ENCODE assay signal across 8 mouse cellular contexts in genomic region chr13:21179367-21179723, GRCm38 (mm10). TPM values are rescaled to one million over a fixed set of nuclear protein-coding genes. Genes with fewer than 3 reads are reported as not detected.
DNase-seq lines count a peak whose midpoint lies in the region; ATAC-seq and TF ChIP-seq lines count a peak whose summit lies in the region.

Gene Trim27 (plus strand): TSS chr13:21179445.

- no peak for DNase-seq in lung, postnatal 4 days
- DNase-seq in gastrocnemius, adult 8-10 months (ENCODE audit: low spot score in 2 of 2), result peak; percentile 15 to 22
- DNase-seq in hindbrain, postnatal 0 days (ENCODE audit: low spot score), result no peak
- DNase-seq in B cell, adult 2 months, result no peak
- no peak for DNase-seq in lung, postnatal 14 days

- H3K9ac ChIP-seq in lung, embryonic 16.5 days (ENCODE audit: low read length), result peak within 1 kb of the TSS; percentile 89
- H3K9ac ChIP-seq in hindbrain, postnatal 0 days (replicated peaks; ENCODE audit: low read length), result peak within 1 kb of the TSS; percentile 87
- H3K9ac ChIP-seq in liver, embryonic 16.5 days (ENCODE audit: low read depth, low read length), result peak within 1 kb of the TSS; percentile 89

- H3K36me3 ChIP-seq in lung, embryonic 16.5 days (ENCODE audit: control insufficient read depth, insufficient read depth, low read length), result peaks cover 16% of the 10 kb centered on the region
- peaks cover 14% of the 10 kb centered on the region for H3K36me3 ChIP-seq in hindbrain, postnatal 0 days (ENCODE audit: insufficient read depth, low read length)
- peaks cover 21% of the 10 kb centered on the region for H3K36me3 ChIP-seq in liver, embryonic 16.5 days (ENCODE audit: control insufficient read depth, insufficient read depth)

- H3K4me3 ChIP-seq in lung, embryonic 16.5 days (ENCODE audit: low read length), result peak within 1 kb of the TSS; percentile 100
- peak within 1 kb of the TSS; percentile 73 for H3K4me3 ChIP-seq in bone marrow macrophage, adult 2 months (ENCODE audit: insufficient read depth, low read length)
- H3K4me3 ChIP-seq in hindbrain, postnatal 0 days (ENCODE audit: low read length), result peak within 1 kb of the TSS; percentile 99
- peak within 1 kb of the TSS; percentile 85 for H3K4me3 ChIP-seq in liver, embryonic 16.5 days (ENCODE audit: low read depth, low read length)

- H3K27me3 ChIP-seq in lung, embryonic 16.5 days (ENCODE audit: control insufficient read depth, insufficient read depth, low read depth, low read length), result no peaks in the 10 kb centered on the region
- H3K27me3 ChIP-seq in hindbrain, postnatal 0 days (ENCODE audit: insufficient read depth, low read length), result no peaks in the 10 kb centered on the region
- no peaks in the 10 kb centered on the region for H3K27me3 ChIP-seq in liver, embryonic 16.5 days (ENCODE audit: control insufficient read depth, insufficient read depth, low read depth, low read length)

- H3K9me3 ChIP-seq in lung, embryonic 16.5 days (ENCODE audit: control insufficient read depth, low read length), result no peaks in the 10 kb centered on the region
- no peaks in the 10 kb centered on the region for H3K9me3 ChIP-seq in hindbrain, postnatal 0 days (ENCODE audit: low read length)
- H3K9me3 ChIP-seq in liver, embryonic 16.5 days (replicated peaks; ENCODE audit: control insufficient read depth, low read length), result no peaks in the 10 kb centered on the region

- under 1% methylated on average over 15 of the region's 15 CpGs for WGBS in lung, embryonic 16.5 days
- WGBS in hindbrain, postnatal 0 days, result 0% methylated on average over 15 of the region's 15 CpGs
- WGBS in liver, embryonic 16.5 days (ENCODE audit: insufficient replicate concordance), result 0% methylated on average over 15 of the region's 15 CpGs

- no peak for TF ChIP-seq CTCF in bone marrow macrophage, adult 2 months (IDR thresholded peaks at IDR 0.05; ENCODE audit: low read depth, low read length)
- no peak for TF ChIP-seq CTCF in hindbrain, postnatal 0 days (IDR thresholded peaks at IDR 0.05; ENCODE audit: low read depth)

- TF ChIP-seq POLR2A in bone marrow macrophage, adult 2 months (IDR thresholded peaks at IDR 0.05; ENCODE audit: borderline replicate concordance, low read depth, low read length), result no peak

- peak within 1 kb of the TSS; percentile 94 for H3K27ac ChIP-seq in lung, embryonic 16.5 days (ENCODE audit: low read length)
- H3K27ac ChIP-seq in bone marrow macrophage, adult 2 months (ENCODE audit: insufficient read depth, low read depth, low read length), result peak within 1 kb of the TSS; percentile 91
- peak within 1 kb of the TSS; percentile 91 for H3K27ac ChIP-seq in hindbrain, postnatal 0 days
- H3K27ac ChIP-seq in liver, embryonic 16.5 days (ENCODE audit: low read length), result peak within 1 kb of the TSS; percentile 96

- ATAC-seq in lung, embryonic 16.5 days (ENCODE audit: low read depth), result peak; percentile 37
- peak; percentile 25 for ATAC-seq in hindbrain, postnatal 0 days
- peak; percentile 28 for ATAC-seq in liver, embryonic 16.5 days (ENCODE audit: low read depth)

- H3K4me1 ChIP-seq in lung, embryonic 16.5 days (replicated peaks; ENCODE audit: control insufficient read depth, insufficient read depth, low read length), result peaks cover 22% of the 10 kb centered on the region
- H3K4me1 ChIP-seq in bone marrow macrophage, adult 2 months (ENCODE audit: control insufficient read depth, insufficient read depth, low read length), result peaks cover 12% of the 10 kb centered on the region
- peaks cover 14% of the 10 kb centered on the region; the same call in 1 of the 2 replicates for H3K4me1 ChIP-seq in hindbrain, postnatal 0 days (ENCODE audit: insufficient read depth, low read length)
- H3K4me1 ChIP-seq in liver, embryonic 16.5 days (ENCODE audit: control insufficient read depth, low read depth, low read length), result peaks cover 28% of the 10 kb centered on the region

- peak within 1 kb of the TSS; percentile 91 for H3K4me2 ChIP-seq in lung, embryonic 16.5 days (ENCODE audit: low read depth, low read length)
- H3K4me2 ChIP-seq in hindbrain, postnatal 0 days (ENCODE audit: low read depth, low read length), result peak within 1 kb of the TSS; percentile 85
- H3K4me2 ChIP-seq in liver, embryonic 16.5 days (ENCODE audit: low read depth, low read length), result peak within 1 kb of the TSS; percentile 93

RNA-seq across cellular contexts. Expression of gene Trim27, which starts in this region (rescaled TPM):
- 105 and 108 TPM in 2 replicates for polyA plus RNA-seq in lung, embryonic 16.5 days (2015; fragmentation: Nextera tagmentation; extraction: Ambion mirVana)
- 44.6 and 46.6 TPM in 2 replicates for polyA plus RNA-seq in bone marrow macrophage, adult 2 months (2012; ENCODE audit: insufficient read depth, insufficient read length, missing spikeins)
- total RNA-seq in gastrocnemius, adult 8-10 months (2022), result 10 to 100 TPM; 22.7 to 27.5 (median 25.3) TPM
- 84.9 and 107 TPM in 2 replicates for total RNA-seq in hindbrain, postnatal 0 days (2014; rRNA removed)
- polyA plus RNA-seq in hindbrain, postnatal 0 days (2015; fragmentation: Nextera tagmentation; extraction: Ambion mirVana), result 68.3 and 69.1 TPM in 2 replicates
- 41.3 and 42.7 TPM in 2 replicates for polyA plus RNA-seq in liver, embryonic 16.5 days (2015; fragmentation: Nextera tagmentation; extraction: Ambion mirVana)

Comparison
In these comparisons a context has a peak if more than half of its experiments do, and no peak if none do; other contexts are left out.
1. DNase-seq: peak in gastrocnemius, adult 8-10 months (2 of 2); none in lung, postnatal 4 days (0 of 2), hindbrain, postnatal 0 days (single experiment), B cell, adult 2 months (0 of 2) and lung, postnatal 14 days (single experiment).
2. Peak in every context shown above with its lines, with median percentiles within 50 percentile points of each other: ATAC-seq, H3K27ac ChIP-seq, H3K4me2 ChIP-seq, H3K4me3 ChIP-seq and H3K9ac ChIP-seq.